Mouse (Mus musculus): ENCODE results near the gene Atp5c1.

GRCm38 (mm10) chr2:10024264-10024663, 56.0 kb downstream of the Atp5c1 start:
- TF ChIP-seq CTCF (IDR thresholded peaks at IDR 0.05; ENCODE audit: low read depth) (no peak), EP300 (IDR thresholded peaks at IDR 0.05; ENCODE audit: low read depth) (no peak)

All from liver, embryonic 14.5 days (tissue).